Mouse (Mus musculus): ENCODE results near the gene Lats2. TPM values are rescaled to one million over a fixed set of nuclear protein-coding genes. Genes with fewer than 3 reads are reported as not detected.

Lats2 gene
- polyA plus RNA-seq, 1 experiment from 2014 or later: 13.8 TPM

DNA sequence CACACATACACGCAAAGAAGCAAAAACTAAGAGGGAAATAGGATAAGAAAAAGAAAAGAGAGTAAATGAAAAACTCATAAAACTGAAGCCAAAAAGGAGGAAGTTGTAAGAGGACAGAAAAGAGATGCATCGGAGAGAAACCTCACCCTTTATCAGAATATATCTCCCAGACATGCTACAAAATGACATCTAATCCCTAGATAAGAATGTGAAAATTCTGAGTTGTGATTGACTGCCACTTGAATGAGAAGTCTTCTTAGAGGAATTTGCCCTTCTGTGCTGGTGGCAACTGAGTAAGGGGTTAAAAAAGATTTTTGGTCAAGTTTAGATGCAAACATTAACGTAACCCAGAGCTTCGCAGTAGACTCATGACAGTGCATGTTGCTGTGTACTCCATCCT is 112.0 kb downstream of the Lats2 start:
- no peaks in the 10 kb centered on the region for H3K4me1 ChIP-seq
- H3K36me3 ChIP-seq (replicated peaks): peaks cover 18% of the 10 kb centered on the region
- no peak for DNase-seq (ENCODE audit: extremely low spot score, low spot score)
- WGBS: 90% methylated on average over 4 of the region's 4 CpGs
- H3K4me3 ChIP-seq: no peak overlapping the region
- no peaks in the 10 kb centered on the region for H3K9me3 ChIP-seq
- no peak overlapping the region for H3K27ac ChIP-seq
- H3K27me3 ChIP-seq (ENCODE audit: poor library complexity, severe bottlenecking): no peaks in the 10 kb centered on the region

Small RNA genes lying within 50 kb of the gene (microRNA-seq; reads per million reads assigned to microRNA genes)
- 0.90 reads per million for gene Mir3077

Other genes starting within 250 kb of the Lats2 start
- gene Il17d, start 233.6 kb downstream of the Lats2 start, polyA plus RNA-seq (2016; fragmentation: Nextera tagmentation; extraction: Ambion mirVana): 0.23 and 0.51 TPM in 2 replicates
- 95.9 and 99.0 TPM in 2 replicates for gene Eef1akmt1, start 186.8 kb downstream of the Lats2 start, polyA plus RNA-seq (2016; fragmentation: Nextera tagmentation; extraction: Ambion mirVana)
- 29.3 and 30.4 TPM in 2 replicates for gene Xpo4, start 93.0 kb downstream of the Lats2 start, polyA plus RNA-seq (2016; fragmentation: Nextera tagmentation; extraction: Ambion mirVana)
- gene Gm49361, start 12.3 kb downstream of the Lats2 start, polyA plus RNA-seq (2016; fragmentation: Nextera tagmentation; extraction: Ambion mirVana): not detected in 2 replicates
- gene Sap18, start 39.8 kb upstream of the Lats2 start, polyA plus RNA-seq (2016; fragmentation: Nextera tagmentation; extraction: Ambion mirVana): 31.1 and 32.3 TPM in 2 replicates
- 67.6 and 69.4 TPM in 2 replicates for gene Ska3, start 67.8 kb upstream of the Lats2 start, polyA plus RNA-seq (2016; fragmentation: Nextera tagmentation; extraction: Ambion mirVana)
- gene Mrpl57, start 67.8 kb upstream of the Lats2 start, polyA plus RNA-seq (2016; fragmentation: Nextera tagmentation; extraction: Ambion mirVana): 148 and 159 TPM in 2 replicates
- gene Zdhhc20, start 131.9 kb upstream of the Lats2 start, polyA plus RNA-seq (2016; fragmentation: Nextera tagmentation; extraction: Ambion mirVana): 50.3 and 54.2 TPM in 2 replicates
- 55.4 and 58.2 TPM in 2 replicates for gene Micu2, start 240.9 kb upstream of the Lats2 start, polyA plus RNA-seq (2016; fragmentation: Nextera tagmentation; extraction: Ambion mirVana)